ENCODE assay signal across 24 mouse cellular contexts in the genomic region with DNA sequence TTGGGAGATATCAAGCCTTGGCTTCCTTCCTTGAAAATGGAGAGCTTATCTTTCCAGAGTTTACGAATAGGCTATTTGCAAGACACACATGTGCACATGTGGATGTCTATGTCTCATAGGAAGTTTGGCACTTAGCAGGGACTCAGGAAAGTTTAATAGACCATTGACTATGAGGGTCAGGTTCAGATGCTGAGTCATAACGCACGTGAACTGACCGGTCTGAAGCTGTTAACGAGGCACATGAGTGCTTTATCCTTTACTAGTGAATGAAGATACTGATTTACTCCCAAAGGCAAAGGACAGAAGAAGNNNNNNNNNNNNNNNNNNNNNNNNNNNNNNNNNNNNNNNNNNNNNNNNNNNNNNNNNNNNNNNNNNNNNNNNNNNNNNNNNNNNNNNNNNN.
"Had no signal": no experiment of that assay in that cellular context is flagged by ENCODE, and none has a peak within 500 bp of the region (broad histone marks: within the 10 kb centered on the region; RNA-seq: fewer than 3 reads in every experiment).

No protein-coding gene starts in this region.

- H3K4me3 ChIP-seq: intestine, embryonic 15.5 days; layer of hippocampus, adult 2 months; limb, embryonic 10.5 days; limb, embryonic 13.5 days; liver, embryonic 12.5 days; liver, embryonic 15.5 days; lung, embryonic 15.5 days; megakaryocyte, embryonic 14.5 days; midbrain, embryonic 10.5 days; neural tube, embryonic 12.5 days; neural tube, embryonic 15.5 days had no signal

- ATAC-seq: intestine, embryonic 15.5 days; liver, embryonic 12.5 days had no signal

- H3K4me2 ChIP-seq: intestine, embryonic 15.5 days; limb, embryonic 13.5 days; liver, embryonic 12.5 days; liver, embryonic 15.5 days; lung, embryonic 15.5 days; neural tube, embryonic 12.5 days; neural tube, embryonic 15.5 days had no signal

- H3K27me3 ChIP-seq: intestine, embryonic 15.5 days; limb, embryonic 13.5 days; liver, embryonic 12.5 days; liver, embryonic 15.5 days; lung, embryonic 15.5 days; megakaryocyte, embryonic 14.5 days; neural tube, embryonic 12.5 days; neural tube, embryonic 15.5 days had no signal

- H3K4me1 ChIP-seq: intestine, embryonic 15.5 days; limb, embryonic 10.5 days; limb, embryonic 13.5 days; liver, embryonic 12.5 days; liver, embryonic 15.5 days; midbrain, embryonic 10.5 days; neural tube, embryonic 12.5 days; neural tube, embryonic 15.5 days had no signal

- H3K36me3 ChIP-seq: intestine, embryonic 15.5 days; limb, embryonic 10.5 days; limb, embryonic 13.5 days; liver, embryonic 12.5 days; liver, embryonic 15.5 days; lung, embryonic 15.5 days; midbrain, embryonic 10.5 days; neural tube, embryonic 12.5 days; neural tube, embryonic 15.5 days had no signal

- H3K9me3 ChIP-seq: intestine, embryonic 15.5 days; limb, embryonic 10.5 days; limb, embryonic 13.5 days; liver, embryonic 12.5 days; liver, embryonic 15.5 days; lung, embryonic 15.5 days; midbrain, embryonic 10.5 days; neural tube, embryonic 12.5 days; neural tube, embryonic 15.5 days had no signal

- H3K9ac ChIP-seq: intestine, embryonic 15.5 days; limb, embryonic 13.5 days; liver, embryonic 12.5 days; liver, embryonic 15.5 days; lung, embryonic 15.5 days; neural tube, embryonic 12.5 days; neural tube, embryonic 15.5 days had no signal

- H3K27ac ChIP-seq: intestine, embryonic 15.5 days; layer of hippocampus, adult 2 months; limb, embryonic 10.5 days; limb, embryonic 13.5 days; liver, embryonic 12.5 days; liver, embryonic 15.5 days; lung, embryonic 15.5 days; midbrain, embryonic 10.5 days; neural tube, embryonic 12.5 days; neural tube, embryonic 15.5 days; stomach, postnatal 0 days had no signal

- DNase-seq: layer of hippocampus, adult 9-11 months; liver; lung, adult 18-20 months; lung, postnatal 10 days; lung, postnatal 36 days; midbrain, embryonic 14.5 days; right cerebral cortex, adult 18-20 months; right cerebral cortex, postnatal 14 days; right cerebral cortex, postnatal 4 days; thymus, adult 2 months; thymus, postnatal 14 days; thymus, postnatal 4 days had no signal
